Mouse (Mus musculus) layer of hippocampus, adult 9-10 months (tissue): ENCODE measurements at regions not wholly inside any gene's neighbourhood (a gene's known extent, or its start where the extent isn't known, plus 50 kb on each side); places are given as distances from the start of the nearest gene placed in this dataset.

Source experiments
- DNase-seq: peaks from one replicate; pipeline ENCODE4 v3.0.0; 2022; ENCODE audit warnings: low spot score

DNA sequence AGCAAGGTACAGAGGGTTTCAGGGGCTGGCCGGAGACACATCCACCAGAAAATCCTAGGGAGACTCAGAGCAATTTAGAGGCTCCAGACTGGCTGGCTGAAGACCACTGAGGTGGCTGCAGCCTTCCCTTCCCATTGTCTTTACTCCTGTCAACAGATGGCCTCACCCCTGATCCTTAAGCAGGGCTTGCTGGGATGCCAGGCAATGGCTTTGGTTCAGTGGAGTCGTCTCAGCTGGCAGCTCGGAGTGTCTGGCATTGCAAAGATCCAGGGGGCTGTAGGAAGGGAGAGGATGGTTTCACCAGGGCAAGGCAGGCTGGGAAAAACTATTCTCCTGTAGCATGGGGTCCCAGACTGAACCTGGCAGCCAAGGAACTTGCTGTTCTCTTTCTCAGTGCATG lies 395.8 kb downstream of the Tshz3 start:
- DNase-seq = no peak

DNA sequence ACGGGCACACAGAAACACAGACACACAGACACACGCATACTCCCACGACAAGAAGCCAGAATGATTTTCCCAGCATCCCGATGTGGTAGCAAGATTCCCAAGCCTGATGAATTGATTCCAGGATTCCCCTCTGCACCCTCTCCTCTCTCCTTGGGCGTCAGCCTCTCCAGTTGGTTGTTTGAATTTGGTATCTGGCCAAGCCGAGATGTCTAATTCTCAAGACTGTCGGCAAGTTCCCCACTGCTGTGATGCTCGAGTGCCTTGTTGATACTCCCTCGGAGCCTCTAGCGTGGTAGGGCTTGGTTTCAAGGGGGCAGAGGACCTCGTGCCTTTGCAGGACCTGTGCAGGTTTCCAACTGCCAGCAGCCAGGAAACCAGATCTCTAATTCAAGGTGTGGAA lies 397.9 kb downstream of the Tshz3 start:
- DNase-seq = no peak

DNA sequence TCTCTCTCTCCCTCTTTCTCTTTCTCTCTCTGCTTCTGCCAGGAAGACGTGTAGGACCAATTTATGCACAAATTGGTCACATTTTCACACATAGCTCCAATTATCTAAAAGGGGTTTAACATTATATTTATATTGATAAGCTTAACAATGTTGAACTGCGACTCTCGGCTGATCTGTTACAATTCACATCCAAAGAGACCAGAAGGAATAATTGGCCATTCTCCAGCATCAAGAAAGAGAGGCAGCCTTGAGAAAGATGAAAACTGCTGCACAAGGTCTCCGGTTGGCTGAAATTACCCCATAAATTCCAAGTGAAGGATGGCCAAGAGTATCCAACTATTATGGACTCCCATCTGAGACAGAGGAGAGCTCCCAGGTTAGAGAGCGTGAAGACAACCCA lies 398.4 kb downstream of the Tshz3 start:
- DNase-seq = no peak

DNA sequence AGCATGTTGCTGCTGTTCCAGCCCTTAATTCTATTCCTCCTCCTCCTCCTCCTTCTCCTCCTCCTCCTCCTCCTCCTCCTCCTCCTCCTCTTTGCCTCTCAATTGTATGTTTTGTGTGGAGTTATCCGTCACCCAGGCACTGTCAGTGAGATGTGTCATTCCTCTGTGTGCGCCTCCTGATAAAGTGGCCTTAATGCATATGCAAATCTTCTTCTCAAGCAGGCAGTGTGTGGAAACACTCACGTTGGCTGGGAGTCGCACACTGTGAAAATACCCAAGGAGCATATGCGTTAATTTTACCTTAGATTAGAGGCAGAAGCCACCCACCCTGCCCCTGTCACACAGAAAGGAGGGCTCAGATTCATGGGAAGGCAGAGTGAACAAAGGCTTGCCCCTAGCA lies 401.0 kb downstream of the Tshz3 start:
- DNase-seq = no peak

DNA sequence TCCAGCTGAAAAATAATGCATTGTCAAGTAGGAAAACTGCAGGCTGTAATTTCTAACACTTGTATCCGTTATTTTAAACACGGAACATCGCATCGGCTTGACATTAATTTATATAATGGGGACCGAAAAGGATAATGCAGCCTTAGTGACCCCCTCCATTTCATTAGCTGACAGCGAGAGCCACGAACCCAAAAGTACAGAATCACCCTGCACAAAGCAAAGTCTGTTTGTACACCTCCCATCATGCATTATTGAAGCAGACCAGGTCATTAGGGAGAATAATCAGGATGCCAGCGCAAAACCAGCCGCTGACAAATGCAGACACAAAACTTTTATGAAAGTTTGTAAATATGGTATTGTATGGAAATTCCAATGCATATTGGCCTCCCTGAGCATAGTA lies 406.8 kb downstream of the Tshz3 start:
- DNase-seq = no peak

DNA sequence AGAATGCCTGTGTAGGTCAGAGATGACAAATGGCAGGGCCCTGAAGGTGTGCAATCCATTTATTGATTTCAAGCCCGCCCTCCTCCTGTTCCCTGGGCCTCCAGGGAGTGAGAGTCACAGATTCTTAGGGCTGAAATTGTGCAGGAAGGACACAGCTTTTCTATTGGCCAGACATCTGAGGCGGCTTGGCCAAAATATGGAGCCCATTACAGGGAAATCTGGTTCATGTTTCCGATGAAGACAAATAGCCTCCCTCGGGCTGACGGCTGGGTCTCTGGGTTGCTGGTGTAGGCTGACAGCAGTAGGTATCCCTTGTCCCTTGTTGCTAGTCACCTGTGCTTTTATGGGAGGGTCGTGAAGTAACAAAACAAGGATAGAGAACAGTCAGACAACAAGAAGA lies 413.2 kb downstream of the Tshz3 start:
- DNase-seq = no peak

DNA sequence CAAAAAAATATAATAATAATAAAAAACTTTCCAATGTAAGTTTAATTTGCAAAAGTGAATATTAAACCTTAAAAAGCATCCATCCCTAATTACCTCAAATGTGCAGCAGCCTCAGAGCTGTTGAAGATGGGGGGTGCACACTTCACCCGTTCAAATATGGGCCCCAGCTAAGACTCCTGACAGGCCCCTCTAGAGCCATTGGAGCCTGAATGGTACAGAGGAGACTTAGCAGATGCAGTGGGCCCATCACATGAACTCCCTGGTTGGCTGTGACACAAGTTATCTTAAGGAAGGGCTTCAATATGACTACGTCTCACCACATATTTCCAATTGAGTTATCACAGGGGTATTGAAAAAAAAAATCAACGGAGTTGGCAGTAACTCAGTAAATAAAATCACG lies 422.9 kb downstream of the Tshz3 start:
- no peak for DNase-seq

DNA sequence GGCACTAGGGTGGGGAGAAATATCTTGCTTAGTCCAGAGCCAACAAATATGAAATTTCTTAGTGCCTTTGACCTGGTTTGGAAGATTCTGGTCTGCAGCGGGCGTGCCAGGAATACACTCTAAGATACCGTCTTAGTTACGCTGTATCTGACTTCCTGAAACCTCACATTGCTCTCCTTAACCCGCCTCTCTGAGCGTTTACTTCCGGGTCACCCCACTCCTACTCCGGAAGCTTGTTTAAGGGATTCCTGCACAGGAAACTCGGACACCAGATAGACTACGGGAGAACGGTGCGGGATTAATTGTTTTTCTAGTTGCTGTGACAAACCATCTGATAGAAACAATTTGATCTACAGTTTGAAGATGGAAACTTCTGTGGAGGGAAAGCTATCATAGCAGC lies 442.3 kb downstream of the Tshz3 start:
- DNase-seq = no peak

DNA sequence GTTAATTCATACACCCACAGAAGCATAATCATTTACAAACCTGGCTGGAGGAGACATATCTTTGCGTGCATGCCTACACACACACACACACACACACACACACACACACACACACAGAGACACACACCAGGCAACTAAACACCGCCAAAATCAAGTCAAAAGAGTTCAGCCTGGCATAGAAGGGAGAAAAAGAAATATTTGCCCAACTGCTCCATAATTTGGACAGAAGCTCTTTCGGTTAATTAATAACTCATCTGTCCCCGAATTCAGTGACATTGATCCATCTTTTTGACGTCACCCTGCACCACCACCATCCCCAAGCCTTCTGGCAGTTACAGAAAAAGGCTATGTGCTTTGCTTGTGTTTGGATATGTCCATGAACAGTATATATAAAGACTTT lies 444.9 kb downstream of the Tshz3 start:
- no peak for DNase-seq

DNA sequence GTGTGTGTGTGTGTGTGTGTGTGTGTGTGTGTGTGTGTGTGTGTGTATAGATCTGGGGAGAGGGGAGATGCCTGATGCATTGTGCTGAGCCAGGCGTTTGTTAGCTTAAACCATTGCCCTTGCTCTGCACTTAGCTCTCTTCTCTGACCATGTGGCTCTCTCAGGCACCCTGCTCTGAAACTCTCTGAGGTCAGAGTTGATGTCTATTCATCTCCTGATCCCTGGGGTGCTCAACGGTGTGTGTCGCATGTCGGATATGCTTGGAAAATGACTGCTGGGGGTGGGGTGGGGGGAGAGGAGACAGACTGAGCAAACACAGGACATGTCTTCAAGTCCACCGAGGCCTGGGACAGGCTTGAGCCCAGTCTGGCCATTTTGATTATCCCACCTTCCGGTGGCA lies 446.4 kb downstream of the Tshz3 start:
- DNase-seq = no peak

DNA sequence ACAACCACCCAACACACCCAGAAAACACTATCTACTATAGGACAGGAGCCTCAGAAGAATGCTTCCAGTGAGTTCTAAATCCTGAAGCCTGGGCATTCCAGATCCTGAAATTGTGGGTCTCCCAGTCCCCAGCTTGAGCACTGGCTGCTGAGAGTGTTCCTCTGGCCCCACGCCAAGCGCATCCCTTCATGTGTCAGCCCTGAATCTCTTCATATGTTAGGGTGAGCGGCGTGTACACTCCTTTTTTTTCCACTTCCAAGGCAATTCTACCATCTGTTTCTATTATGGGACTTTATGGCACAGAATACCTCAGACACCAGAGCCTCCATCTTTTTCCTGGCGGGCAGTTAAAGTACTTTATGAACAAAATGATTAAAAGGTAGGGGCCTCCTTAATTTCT lies 451.8 kb downstream of the Tshz3 start:
- peak; percentile 12 for DNase-seq

DNA sequence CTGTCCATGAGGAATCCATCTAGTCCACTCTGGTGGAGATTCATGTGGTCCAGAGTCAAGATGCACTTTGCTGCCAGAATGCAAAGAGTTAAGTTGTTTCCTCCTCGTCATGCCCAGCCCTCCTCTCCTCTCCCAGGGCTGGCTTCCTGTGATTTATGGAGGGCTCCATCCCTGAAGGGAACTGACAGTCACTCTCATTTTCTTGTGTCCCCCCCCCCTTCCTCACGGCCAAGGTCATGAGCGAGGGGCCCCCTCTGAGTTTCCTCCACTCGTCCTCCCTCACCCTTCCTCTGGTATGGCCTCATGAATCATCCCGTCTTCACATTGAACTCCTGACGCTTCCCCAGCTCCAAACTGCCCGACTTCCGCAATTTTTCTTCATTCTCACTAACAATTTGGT lies 461.9 kb downstream of the Tshz3 start:
- DNase-seq = no peak

DNA sequence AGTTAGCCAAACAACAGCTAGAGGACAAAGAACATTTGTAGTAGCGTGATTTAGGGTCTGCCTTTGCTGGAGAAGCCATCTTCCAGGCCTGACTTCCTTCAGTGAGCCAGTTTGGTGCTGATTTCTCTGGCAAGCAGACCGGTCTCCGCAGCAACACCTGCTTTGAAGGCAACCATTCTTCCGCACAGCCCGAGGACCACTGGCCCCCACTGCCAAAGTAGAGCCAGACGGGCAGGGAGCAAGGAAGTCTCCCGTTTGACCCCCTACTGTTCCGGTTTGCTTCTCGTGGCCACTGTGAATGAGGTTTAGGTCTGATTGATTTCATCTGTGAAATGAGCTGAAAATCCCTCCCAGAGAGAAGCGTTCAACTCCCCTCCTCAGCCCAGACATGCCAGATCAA lies 471.0 kb downstream of the Tshz3 start:
- no peak for DNase-seq

DNA sequence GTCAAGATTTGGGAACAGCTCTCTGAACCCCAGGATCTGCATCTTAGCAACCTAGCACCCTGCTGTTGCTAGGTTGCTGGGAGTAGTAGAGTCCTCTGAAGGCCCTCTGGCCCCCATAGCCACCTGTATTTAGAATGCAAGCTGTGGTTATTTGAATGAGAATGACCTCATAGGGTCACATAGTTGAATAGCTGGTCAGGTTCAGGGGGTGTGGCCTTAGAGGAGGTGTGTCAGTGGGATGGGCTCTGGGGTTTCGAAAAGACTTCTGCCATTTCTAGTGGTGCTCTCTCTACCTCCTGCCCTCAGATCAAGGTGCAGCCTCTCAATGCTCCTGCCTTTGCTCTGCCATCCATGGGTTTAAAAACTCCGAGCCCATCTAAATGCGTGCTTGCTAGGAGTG lies 477.8 kb downstream of the Tshz3 start:
- no peak for DNase-seq

DNA sequence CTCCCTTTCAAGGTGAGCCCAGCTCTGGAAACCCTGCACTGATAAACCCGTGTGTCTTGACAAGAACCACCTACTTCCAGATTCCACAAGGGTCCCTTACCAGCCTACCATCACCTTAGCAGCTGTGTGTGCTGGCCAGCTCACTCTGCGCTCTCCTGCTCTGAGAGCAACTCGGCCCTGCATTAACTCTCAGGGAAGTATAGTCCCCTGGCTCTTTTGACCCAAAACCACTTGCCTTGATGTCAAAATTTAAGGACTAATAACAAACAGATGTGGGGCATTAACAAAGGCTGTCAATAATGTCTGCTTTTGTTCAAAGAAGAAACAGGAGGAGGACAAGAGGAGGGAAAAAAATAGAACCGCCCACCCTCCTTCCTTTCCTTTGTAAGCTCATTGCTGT lies 480.3 kb downstream of the Tshz3 start:
- DNase-seq = no peak

DNA sequence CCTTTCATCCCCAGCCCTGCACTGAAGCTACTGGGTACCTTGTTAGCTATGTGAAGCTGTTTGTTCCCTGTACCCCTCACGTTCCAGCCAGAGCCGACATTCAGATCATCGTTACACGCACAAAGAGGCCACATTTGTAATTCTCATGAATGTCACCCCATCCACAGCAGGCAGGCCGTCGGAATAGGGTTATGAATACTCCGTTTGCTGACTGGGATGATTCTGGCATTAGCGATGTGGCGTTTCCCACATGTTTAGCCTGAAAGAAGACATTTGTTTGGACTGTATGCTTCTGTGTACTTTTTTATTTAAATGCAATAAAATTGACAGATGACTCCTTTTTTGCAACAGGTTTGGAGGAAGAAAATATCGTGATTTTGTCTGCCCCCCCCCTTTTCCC lies 482.0 kb downstream of the Tshz3 start:
- no peak for DNase-seq

DNA sequence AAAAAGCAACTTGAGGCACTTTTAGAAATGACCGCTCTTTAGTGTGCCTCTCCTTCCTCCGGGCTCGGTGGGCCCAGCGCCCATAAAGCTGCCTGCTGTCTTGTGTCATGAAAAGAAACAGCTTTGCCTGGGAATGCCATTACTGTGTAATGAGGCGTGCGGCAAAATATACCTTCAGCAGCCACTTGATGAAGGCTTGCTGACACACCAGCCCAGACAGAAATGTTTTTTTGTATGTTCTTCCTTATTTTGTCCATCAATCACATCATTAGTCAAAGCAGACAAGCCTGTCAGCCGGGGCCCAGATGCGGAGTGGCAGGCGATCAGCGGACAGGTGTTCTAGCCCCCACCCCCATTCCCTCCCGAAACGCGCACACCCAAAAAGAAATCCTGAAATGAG lies 482.5 kb downstream of the Tshz3 start:
- no peak for DNase-seq

DNA sequence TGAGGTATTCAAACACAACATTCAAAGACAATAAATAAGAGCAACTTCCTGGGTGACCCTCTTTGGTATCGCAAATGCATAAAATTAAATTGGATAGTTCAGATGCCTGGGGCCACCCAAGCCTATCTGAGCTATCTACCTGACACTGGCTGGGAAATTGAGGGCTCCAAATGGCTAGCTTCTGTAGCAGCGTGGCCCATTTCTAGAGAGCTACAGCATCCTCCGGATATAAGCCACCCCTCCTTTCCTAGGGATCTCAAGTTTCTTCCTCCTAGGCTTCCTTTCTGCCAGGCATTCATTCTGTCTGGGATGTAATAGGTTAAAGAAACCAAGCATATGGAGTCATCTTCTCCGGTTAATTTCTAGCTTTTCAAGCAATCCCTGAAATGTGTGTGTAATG lies 483.2 kb downstream of the Tshz3 start:
- DNase-seq = no peak

DNA sequence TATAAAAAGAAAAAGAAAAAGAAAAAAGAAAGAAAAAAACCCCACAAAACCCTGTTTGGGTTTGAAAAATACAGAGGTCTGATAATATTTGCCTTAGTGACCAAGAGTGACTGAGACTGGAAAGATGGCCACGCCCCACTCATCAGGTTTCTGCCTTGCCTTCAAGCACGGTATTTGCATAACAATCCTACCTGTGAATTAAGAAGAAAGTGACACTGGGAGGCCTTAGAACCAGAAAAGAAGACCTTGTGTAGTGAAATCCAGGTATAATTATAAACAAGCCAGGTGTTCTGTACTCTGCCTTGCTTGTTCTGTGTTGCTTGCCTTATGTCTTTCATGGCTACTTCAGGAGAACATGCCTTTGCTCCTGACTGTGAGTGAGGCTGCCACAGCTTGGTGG lies 494.6 kb downstream of the Tshz3 start:
- no peak for DNase-seq

DNA sequence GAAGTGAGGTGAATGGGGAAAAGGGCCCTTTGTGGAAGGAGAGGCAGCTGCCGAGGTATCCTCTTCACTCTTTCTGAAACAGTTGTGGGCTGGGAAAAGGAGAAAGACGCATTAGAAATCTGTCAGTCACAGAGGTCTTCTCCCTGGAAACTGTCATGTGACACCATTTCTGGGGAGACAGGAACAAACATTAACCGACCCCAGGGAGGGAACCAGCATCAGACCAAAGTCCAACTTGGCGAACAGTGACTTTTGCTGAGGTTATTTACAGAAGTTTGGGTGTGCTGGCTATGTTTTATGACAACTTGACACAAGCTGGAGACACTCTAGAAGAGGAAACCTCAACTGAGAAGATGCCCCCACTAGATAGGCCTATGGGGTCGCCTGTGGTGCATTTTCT lies 506.9 kb downstream of the Tshz3 start:
- DNase-seq = no peak

DNA sequence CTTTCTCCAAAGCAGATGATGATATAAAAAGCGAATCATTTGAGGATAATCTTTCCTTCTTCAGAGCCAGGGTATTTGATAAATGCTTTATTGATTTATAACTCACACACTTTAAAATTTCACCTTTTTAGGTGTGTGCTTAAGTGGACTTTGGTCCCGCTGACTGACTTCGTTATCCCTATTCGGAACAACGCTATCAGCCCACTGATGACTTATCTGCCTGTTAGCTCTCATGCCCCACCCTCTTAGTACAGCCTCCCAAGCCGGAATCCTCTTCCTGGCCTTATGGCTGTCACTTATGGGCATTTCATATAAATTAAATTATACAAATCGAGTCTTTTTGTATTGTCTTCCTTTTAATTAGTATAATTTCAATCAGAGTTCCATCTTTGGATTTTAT lies 510.4 kb downstream of the Tshz3 start:
- DNase-seq = no peak

DNA sequence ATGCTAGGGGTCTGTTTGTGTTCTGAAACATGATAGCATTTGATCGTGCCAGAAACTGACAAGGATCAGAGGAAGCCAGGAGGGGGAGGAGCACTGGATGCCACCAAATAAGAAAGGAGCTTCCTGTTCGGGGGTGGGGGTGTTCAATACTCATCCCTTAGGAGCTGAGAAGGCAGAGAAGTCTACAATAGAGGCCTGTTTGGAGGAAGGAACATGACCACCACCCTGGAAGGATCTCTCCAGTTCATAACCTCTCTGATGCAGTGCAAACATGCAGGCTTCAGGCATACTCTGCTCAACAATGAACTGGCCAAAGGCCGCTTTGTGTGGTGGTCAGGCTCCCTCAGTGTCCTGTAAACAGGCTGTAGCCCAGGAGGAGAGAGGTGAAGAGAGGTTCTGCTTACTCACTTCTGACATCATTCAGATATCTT lies 515.8 kb downstream of the Tshz3 start:
- DNase-seq = no peak

DNA sequence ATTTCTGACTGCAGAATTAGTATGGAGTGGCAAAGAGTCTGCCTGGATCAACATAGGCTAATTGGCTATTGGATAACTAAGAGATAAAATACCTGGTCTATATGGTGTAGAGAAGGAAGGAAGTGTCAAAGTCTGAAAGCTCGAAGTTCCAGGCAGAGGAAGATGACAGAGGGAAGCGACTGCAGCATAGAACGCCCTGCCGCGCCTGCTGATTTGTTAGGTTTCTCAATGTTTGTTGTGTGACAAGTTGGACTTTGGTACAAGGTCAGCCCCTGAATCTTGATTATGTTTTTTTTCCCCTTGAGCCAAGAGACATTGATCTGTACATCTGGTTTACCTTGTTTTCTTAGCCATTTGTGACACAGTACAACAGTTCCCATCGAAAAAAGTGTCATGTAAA lies 517.6 kb downstream of the Tshz3 start:
- DNase-seq = no peak

DNA sequence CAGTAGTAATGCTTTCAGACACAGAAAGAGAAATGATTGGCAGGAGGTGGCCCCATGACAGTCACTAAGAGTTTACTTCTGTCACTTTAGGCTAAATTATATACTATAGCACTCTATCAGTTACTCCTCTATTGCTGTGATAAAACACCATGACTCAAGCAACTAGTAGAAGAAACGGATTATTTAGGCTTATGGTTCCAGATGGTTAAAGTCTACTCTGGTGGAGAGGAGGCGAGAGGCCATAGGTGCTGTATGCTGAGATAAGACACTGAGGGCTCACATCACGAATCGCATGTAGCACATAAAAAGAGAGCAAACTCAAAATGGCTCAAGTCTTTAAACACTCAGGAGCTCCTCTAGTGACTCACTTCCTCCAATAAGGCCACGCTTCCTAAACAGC lies 522.6 kb downstream of the Tshz3 start:
- no peak for DNase-seq

DNA sequence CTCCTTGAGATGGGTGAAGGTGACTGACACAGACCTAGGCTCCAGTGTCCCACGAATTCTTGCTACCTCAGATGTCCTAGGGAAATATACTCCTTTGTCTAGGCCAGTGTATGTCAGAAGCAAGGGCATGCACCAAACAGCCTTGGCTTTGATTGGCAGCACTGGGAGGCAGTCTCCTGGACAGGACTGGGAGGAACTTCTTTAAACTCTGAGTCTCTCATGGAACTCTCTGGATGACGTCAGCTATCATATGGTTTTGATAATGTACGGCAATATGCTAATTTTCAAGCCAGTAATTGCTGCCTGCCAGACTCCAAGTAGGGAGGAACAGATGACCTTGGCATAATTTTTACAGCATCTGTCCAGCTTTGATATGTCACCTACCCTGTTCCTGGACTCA lies 528.5 kb downstream of the Tshz3 start:
- DNase-seq = no peak
